Mouse (Mus musculus) cerebellum, adult 11 months (tissue): ENCODE results near the gene Rho.
A peak's percentile ranks its signal among the peaks of the same experiment; 100 is the strongest.

Source experiments
- DNase-seq: peaks from one replicate; pipeline ENCODE4 v3.0.0; 2022

Rho gene

GRCm38 (mm10) chr6:115915601-115916445 is 15.7 kb upstream of the Rho start:
- peak; percentile 56 for DNase-seq

DNA sequence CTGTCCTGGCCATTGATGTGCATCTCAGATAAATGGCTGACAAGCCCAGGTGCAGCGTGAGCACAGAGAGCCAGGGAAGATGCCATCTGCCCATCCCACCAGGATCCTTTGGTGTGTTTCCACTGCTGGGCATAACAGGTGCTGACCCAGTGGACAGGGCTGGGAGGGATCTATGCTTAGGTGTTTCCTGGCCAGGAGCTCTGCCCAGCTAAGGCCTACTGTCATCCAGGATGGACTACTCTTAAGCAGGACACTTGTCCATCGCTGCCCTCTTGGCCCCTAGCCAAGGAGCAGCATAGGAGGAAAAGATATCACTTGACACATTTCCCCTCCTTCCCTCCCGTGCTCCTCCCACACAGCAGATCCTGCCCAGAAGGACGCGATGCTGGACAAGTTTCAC is 14.9 kb upstream of the Rho start:
- DNase-seq = peak; percentile 57

DNA sequence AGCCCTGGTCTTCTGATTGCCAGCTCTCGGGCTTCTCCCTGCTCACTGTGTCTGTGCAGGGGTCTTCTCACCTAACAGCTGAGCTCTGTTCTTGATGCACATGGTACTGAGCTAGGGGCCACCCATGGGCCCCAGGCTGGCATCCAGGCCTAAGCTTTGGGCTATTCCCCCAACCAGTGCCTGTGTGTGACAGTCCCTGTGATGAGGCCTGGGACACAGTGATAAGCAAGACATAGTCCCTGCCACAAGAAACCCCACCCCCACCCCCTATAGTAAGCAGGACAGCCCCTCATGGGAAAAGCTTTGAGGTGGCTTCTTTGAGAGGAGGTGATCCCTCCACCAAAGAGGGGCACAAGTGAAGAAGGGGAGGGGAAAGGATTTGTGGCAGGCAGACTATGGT is 12.9 kb upstream of the Rho start:
- no peak for DNase-seq

- no peak for DNase-seq
These were observed 11.7 kb upstream of the Rho start for GRCm38 (mm10) chr6:115919876-115920275.

DNA sequence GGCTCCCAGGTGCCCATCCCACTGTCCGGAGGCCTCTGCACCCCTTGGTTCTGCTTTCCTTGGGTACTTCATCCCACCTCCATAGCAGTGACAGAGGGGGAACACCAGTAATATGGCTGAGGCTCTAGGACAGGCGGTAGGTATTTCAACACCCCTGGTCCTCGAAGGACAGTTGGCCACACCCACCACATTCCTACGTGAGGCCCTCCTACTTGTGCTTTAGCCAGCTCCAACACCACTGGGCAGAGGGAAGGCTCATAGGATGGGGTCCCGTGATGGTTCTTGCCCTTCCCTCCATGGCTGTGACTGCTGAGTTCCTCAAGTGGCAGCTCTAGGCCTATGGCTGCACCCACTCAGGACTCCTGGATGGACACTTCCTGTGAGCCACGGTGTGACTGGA is 6.7 kb upstream of the Rho start:
- DNase-seq = no peak

DNA sequence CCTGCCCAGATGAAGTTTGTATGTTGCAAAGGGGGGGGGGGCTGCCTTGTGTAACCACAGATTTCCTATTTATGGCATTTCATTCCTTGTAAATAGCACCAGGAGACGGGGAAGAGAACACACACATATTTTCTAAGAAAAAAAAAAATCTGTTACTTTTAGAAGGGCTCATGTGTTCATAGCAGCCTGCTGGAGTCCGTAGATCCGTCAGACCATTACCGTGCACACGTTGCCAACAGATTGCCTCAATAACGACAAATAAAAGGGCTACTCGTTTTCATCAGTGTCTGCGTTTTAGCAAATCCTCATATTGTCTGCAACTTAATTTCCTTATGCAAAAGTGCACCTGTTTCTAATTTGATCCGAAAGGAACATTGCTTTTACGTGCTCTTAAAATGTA is 5.1 kb upstream of the Rho start:
- no peak for DNase-seq

GRCm38 (mm10) chr6:115927292-115928242 is 4.0 kb upstream of the Rho start:
- no peak for DNase-seq

- DNase-seq = no peak
These were observed 1.5 kb upstream of the Rho start for GRCm38 (mm10) chr6:115930018-115930417.

DNA sequence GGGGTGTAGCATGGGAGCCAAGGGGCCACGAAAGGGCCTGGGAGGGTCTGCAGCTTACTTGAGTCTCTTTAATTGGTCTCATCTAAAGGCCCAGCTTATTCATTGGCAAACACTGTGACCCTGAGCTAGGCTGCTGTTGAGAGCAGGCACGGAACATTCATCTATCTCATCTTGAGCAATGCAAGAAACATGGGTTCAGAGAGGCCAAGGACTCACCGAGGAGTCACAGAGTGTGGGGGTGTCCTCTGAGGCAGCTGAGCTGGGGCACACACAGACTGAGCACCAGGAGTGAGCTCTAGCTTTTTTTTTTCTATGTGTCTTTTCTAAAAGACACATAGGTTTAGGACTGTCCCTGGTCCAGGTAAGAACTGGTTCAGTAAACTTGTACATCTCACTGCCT is 843 bp downstream of the Rho start:
- DNase-seq = no peak

- DNase-seq = no peak
These were observed 4.0 kb downstream of the Rho start for GRCm38 (mm10) chr6:115935544-115935943.

DNA sequence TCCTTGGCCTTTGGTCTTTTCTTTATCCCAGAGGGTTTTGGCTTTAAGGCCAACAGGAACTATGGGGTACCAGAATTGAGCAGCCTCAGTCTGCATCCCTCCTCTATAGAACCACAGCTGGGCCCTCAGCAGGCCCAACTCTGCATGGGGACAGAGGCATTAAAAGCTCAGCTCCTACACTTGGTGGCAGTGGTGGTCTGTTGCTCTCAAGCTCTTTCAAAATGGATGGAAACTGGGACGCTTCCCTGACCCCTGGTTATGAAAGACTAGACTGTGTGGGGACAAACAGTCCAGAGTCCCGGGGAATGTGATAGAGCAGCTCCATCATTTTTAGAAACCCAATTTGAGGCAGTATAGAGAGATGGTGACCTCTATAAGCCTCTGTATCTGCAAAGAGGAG is 6.5 kb downstream of the Rho start:
- DNase-seq = no peak

DNA sequence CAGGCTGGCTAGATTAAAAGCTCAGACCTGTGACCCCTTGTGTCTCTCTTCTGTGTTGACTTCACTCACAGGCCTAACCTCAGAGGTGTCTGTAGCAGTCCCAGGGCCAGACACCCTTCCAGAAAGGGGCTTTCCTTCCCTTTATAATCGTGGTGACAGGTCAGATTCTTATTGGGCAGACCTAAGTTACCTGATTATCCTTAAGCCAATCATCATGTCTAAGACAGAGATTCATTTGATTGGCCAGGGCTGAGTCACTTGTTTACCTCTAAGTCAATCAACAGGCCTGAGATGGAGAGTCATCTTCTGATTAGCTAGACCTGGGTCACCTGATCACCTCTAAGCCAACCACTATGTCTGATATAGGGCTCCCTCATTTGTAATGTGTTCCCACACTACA is 7.2 kb downstream of the Rho start:
- no peak for DNase-seq

DNA sequence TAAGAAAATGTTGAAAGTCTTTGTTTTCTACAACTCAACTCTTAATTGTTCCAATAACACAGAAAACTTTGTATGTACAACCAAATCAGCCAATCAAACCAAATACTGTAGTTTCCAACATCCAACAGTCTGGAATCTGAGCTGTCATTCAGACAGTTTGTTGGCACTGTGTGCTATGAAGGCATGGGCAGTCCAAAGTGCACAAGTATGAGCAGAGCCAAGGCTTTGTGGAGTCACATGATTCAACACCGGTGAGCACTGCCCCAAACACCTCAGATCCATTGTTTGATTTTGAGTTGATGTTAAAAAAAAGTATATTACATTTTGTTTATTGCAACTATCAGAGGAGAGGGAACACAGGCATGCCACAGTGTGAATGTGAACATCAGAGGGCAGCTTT is 9.1 kb downstream of the Rho start:
- DNase-seq = no peak

DNA sequence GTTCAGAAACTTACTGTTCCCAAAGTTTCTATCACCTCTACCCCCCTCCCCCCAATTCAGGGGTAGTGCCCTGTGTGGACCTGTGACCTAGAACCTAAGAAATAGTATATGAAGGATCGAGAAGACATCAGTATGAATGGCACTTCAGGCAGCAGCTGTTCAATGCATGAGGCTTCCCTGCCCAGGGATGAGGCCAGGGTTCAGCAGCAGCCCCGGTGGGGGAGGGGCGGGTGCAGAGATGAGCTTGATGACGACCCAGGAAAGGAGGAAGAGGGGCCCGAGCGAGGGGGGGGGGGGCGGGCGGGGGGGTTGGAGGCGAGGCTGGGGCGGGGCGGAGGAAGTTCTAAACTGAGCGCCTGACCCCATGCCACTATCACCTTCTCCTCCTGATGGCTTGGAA is 9.6 kb downstream of the Rho start:
- DNase-seq = no peak

GRCm38 (mm10) chr6:115943498-115944427 is 12.2 kb downstream of the Rho start:
- DNase-seq = no peak

- DNase-seq = no peak
These were observed 13.1 kb downstream of the Rho start, which contains the start of gene H1foo for GRCm38 (mm10) chr6:115944638-115945037. Gene H1foo, plus strand, starts transcription at chr6:115944938.

- no peak for DNase-seq
These were observed 14.1 kb downstream of the Rho start for GRCm38 (mm10) chr6:115945633-115946032.

DNA sequence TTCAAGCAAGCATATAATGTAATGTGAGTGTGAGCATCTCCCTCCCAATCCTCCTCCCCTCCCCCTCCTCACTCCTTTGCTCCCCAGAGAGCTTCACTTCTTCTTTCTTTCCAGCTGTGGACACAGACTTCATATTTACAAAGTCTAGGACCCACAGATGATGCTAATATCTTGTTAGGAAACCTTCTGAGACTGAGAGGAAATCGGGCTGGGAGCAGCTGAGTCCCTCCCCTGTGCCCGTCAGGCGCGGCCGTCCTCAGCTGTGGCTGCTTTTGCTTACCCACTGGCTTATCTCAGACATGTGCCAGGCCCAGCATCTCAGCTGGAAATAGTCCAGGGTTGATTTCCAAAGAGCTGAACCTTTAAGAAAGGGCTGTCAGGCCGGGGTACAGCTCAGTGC is 14.8 kb downstream of the Rho start:
- no peak for DNase-seq

GRCm38 (mm10) chr6:115954506-115955074 is 23.0 kb downstream of the Rho start:
- DNase-seq = no peak

GRCm38 (mm10) chr6:115955169-115955568 is 23.6 kb downstream of the Rho start:
- peak; percentile 54 for DNase-seq

GRCm38 (mm10) chr6:115955664-115956063 is 24.1 kb downstream of the Rho start:
- DNase-seq = no peak

GRCm38 (mm10) chr6:115956418-115956921 is 24.9 kb downstream of the Rho start:
- no peak for DNase-seq
